Mouse (Mus musculus): ENCODE measurements around the gene Hsd17b2.

Gene Hsd17b2

DNA sequence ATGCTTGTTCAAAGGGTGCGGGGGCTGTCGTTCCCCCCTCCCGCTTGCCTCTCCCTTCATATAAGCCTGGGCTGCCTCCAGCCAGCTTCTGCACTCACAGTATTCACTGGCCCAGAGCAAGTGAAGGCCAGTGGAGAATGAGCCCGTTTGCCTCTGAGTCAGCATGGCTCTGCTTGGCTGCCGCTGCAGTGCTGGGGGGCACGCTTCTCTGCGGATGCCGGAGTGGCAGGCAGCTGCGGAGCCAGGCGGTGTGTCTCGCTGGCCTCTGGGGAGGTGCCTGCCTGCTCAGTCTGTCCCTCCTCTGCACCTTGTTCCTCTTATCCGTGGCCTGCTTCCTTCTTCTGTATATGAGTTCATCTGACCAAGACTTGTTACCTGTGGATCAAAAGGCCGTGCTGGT is at the start of gene Hsd17b2:
Gene Hsd17b2, plus strand, starts transcription at position 46 of the 400 bp plus-strand sequence.
- DNase-seq (ENCODE audit: low spot score in 2 of 2), result peak in 1 of 2 experiments; percentile 1

DNA sequence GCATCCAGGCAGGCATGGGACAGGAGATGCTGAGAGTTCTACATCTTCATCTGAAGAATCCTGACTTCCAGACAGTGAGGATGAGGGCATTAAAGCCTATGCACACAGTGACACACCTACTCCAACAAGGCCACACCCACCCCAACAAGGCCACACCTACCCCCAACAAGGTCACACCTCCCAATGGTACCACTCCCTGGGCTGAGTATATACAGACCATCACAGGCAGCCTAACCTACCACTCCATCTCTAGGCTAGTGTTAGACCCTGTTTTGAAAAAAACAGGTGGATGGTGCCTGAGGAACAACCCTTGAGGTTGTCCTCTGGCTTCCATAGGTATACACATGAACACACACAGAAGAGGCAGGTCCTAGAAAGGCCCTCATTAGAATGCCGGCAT is 49.4 kb upstream of the Hsd17b2 start:
- DNase-seq (ENCODE audit: low spot score in 2 of 2), result no peak

DNA sequence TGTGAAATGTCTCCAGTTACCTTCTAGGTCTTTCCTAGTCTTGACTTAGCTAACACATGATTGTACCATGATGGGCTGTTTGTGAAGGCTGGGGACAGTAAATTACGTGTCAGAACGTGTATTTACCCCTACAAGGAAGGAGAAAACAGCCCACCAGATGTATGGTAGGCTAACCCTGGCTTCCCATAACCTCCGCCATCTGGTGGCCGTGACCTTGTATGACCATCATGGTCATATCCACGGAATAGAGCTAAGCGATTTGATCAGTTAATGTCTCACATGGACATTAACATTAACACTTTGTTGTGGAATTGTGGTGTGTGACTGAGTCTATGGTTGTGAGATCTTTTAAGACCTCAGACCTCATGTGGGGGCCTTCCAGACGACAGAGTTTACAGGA is 42.7 kb upstream of the Hsd17b2 start:
- DNase-seq (ENCODE audit: low spot score in 2 of 2), result no peak

DNA sequence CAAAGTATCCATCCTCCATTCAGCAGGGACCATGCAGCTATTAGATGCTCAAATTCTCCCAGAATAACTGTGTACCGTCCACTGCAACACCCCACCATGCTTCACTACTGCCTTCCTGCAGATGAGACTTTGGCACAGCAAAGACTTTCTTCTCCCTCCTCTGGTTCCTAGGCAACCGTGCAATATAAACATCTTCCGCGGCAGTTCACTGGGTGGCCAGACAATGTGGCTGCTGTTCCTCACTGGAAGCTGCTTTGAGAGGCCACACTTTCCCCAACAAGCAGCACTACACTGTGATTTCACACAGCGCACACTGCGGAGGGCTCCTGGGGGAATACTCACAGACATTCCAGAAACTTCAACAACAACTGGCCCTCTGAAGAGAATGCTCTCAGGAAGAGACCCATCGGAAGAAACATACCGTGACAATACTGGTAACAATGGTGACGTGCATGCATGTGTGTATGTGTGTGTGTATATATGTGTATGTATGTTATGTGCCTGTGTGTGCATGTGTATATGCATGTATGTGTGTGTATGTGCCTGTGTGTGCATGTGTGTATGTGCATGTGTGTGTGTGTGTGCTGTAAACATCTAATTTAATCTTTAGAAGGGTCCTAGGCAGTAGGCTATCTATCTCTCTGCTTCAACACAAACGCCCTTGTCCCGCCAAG is 41.2 kb upstream of the Hsd17b2 start:
- no peak for DNase-seq (ENCODE audit: low spot score in 2 of 2)

DNA sequence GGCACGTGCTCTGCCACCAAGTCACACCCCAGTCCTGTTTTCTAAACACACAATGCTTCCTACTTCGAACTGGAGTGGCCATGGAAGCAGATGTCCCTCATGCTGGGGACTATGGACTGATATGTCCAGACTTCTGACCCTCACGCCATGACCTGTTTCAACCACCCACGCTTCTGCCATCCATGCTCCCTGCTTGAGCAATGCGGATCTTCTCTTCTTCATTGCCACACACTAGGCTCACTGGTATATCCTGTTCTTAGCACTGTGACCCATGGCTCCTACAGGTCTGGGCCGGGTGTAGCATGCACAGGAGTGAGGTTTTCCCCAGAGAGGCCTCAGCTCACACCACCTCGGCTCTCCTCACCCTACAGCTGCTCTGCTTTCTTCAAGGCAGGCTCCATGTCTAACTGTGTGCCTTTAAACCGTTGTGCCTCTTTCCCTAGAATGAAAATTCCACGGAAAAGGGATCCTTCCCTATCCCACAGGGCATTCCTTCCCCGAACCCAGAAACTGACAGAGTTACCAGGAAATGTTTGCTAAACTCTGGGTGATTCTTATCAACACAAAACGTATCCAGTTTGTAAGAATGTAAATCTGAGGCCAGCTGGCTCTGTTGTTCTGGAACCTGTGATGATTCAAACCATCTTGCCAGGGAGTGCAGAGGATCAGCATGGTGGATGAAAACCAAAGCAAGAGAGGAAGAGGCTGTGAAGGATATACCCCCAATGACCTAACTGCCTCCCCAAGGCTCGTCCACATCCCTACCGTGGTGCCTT is 34.2 kb upstream of the Hsd17b2 start:
- DNase-seq (ENCODE audit: low spot score in 2 of 2), result no peak

DNA sequence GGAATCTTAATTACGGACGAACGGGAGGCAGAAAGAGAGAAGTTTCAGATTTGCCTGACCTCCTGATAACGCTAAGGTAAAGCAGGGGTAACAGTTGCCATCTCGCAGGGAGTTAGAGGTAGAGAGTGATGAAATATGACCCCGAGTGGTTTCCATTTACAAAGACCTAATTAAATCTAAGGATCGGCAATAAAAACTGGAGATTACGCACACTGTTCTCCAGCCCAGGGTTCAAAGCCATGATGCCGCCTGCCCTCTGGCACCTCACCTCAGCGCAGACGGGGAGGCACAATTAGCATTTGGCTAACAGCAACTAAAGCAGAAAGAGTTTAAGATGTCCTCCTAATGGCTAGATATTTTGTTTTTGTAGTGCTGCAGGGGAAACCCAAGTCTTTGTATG is 31.2 kb upstream of the Hsd17b2 start:
- DNase-seq (ENCODE audit: low spot score in 2 of 2), result no peak

DNA sequence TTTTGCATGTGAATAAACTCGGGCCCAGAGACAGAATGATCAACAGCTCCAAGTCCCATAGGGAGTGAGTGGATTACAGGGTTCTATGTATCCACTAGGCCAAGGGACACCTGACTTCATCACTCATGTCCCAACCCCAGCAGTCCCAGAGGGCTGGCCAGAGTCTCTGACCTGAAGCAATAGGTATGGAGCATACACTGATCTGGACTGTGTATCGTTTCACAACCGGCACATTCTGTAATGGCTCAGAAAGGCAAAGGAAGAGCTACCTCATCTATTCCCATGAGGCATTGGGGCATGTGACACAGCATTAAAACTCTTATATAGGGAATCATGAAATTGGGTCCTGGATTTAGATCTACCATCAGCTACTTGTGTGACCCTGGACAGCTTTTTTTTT is 29.1 kb upstream of the Hsd17b2 start:
- DNase-seq (ENCODE audit: low spot score in 2 of 2), result no peak

DNA sequence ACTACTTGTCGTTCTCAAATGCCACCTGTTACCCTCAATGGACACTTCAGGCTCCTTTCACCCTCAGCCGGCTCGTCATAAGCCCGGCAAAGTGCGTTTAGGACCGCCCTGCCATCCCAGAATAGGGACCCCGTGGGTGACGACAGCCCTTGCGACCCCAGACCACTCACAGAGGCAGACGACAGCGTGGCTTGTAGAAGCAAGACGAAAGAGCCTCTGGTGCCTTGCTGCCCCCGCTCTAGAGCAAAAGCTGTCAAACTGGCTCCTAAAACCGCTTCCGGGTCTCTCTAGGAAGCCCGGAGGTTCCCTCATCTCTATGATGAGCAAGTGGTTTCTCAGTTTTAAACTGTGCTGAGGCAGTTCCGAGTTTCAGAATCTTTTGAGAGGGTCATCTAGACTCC is 28.3 kb upstream of the Hsd17b2 start, which contains the start of gene Sdr42e1:
Gene Sdr42e1, minus strand, starts transcription at position 260 of the 401 bp plus-strand sequence.
- peak; percentile 72 to 75 for DNase-seq (ENCODE audit: low spot score in 2 of 2)

DNA sequence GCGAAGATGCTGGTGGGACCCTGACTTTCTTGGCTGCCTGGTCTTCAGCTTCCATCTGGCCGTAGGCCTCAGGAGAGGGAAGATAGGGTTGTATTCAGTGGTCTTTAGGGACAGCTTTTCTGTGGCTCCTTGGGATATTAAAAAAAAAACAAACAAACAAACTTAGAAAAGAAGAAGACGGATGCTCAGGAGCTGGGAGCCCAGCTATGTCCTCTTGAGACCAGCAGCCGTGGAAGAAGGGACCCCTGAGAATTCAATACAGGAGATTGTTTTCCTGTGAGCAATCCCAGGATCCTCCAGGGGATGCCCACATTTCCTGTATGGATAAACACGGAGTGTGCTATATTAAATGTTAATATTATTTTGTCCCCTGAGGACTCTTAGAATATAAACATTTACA is 26.5 kb upstream of the Hsd17b2 start:
- DNase-seq (ENCODE audit: low spot score in 2 of 2), result no peak

DNA sequence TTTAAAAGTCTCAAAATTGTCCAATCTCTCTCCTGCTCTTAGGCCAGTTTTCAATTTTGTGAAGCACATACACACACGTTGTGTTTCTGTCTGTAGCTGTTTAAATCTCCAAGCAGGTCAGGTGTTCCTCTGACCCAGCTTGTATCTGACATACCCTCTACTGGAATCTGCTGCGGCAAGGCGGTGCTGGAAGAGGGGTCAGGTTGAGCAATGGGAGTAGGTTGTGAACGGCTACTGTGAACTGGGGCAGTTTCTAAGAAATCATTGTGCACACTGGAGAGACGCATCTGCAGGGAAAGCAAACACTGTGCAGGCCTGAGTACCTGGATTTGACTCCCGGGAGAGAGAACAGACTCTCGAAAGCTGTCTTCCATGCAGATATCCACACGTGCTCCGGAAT is 25.2 kb upstream of the Hsd17b2 start:
- no peak for DNase-seq (ENCODE audit: low spot score in 2 of 2)

DNA sequence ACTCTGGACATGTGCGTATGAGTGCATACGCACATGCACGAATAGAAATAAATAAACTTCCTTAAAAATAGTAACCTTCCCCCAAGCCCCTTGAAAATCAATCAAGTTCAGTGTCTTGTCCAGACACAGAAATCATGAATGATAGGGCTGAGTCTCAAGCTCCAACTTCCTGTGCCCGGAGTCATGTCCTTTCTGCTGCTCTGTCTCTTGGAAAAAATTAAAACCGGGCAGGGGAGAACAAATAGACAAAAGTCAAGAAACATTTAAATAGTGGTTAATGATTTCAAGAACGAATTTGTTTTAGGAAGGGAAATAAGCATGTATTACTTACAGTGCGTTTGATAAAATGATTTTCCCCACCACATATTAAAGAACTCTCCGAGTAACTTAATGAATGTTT is 24.7 kb upstream of the Hsd17b2 start:
- no peak for DNase-seq (ENCODE audit: low spot score in 2 of 2)

DNA sequence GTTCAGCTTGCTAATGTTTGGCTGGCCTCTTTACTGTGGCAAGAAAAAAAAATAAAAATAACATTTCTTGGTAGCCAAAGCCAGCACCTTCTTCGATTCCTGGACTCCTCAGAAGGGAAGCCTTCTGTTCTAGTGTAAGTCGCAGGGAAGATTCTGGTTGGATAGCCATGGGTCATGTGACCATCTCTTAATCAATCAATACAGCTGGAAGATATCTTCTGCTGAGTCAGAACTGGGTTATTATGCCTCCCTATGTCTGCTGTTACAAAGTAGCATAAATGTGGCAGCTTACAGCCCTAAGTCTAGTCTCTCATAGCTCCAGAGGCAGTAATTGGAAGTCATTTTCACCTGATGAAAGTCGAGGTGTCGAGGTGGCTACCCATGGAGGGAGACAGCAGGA is 23.1 kb upstream of the Hsd17b2 start:
- DNase-seq (ENCODE audit: low spot score in 2 of 2), result no peak

DNA sequence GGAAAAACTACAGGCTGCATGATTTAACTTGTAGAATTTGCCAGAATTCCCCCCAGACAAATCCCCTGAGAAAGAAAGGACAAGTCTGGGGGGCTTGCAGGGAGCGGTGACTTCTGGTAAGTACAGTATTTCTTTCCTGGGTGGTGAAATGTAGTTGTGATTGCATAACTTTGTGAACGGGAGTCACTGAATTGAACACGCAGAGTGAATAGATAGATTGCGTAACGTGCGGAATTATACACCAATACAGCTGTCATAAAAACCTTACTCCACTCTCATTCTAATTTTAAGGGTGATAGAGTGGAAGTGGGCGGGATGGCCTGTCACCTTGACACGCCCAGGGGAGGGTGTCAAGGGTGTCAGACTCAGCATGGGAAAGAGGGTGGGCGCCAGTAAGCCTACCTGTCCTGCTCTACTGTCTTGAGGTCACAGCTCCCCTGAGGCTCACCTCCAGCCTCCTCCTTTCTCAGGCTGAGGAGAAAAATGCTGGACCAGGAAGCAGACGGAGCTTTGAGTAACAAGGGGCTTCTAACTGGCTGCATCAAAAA is 17.7 kb upstream of the Hsd17b2 start:
- no peak for DNase-seq (ENCODE audit: low spot score in 2 of 2)

DNA sequence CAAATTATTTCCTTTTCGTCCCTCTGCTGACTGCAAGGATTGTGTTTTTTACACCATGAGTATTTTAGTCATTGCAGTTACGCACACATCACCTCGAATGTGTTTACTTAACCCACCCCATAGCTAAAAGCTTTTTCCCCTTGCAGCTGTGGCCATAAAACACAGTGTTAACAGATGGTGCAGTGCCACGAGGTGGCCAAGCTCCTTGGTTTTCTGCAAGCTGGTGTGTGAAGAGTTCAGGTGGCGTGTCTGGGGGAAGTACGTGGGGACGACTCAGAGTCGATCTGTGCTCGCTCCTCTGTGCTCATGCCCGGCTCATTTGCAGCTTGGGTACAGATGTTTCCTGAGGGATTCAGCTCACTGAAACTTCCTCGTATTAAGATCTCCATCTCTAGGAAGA is 17.2 kb upstream of the Hsd17b2 start:
- no peak for DNase-seq (ENCODE audit: low spot score in 2 of 2)

DNA sequence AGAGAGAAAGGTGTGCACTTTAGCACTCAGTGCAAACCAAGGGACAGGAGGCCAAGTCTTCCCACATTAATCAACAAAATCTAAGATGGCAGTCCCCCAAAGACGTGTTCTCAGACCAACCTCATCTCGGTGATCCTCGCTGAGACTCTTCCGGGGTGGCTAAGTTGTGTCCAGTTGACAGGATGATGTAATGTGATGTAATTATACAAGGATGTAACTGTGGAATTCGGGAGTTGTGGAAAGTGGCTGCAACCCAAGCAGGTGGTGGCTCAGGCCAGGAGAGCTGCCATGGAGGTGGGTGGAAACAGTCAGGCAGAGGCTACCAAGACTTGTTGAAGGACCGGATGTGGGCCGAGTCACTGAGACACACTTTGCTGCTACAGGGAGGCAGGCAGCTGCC is 13.8 kb upstream of the Hsd17b2 start:
- no peak for DNase-seq (ENCODE audit: low spot score in 2 of 2)

DNA sequence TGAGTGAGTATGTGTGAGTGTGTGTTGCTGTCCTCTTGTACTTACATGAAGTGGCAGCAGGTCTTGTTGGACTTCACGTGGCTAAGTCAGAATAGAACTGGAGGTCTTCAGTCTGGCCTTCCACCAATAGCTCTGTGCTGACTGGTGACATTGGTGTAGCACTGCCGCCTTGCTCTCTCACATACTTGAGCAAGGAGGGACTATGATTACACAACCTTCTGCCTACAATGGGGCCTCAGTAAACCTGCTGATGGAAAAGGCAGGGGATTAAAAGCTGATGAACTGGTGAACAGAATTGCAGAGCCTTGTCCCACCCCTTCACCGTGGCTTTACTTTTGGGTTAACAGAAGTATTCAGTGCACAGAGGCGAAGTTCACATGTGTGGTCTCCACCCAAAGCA is 9.6 kb upstream of the Hsd17b2 start:
- no peak for DNase-seq (ENCODE audit: low spot score in 2 of 2)

DNA sequence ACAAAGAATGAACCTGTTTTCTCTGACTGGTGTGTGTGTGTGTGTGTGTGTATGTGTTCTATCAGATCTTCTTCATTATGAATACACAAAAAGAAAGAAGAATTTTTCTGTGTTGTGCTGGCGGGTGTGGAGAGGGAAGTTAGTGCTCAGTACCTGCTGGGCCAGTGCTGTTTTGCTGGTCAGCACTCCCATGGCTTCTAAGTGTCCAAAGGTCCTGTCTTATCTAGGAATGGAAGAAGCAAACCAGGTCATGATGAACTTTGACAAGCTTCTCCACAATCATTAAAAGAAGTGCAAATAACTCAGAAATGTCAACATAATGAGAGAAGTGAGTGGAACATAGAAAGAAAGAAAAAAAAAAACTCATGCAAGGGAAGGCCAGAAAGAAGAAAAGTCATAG is 6.1 kb upstream of the Hsd17b2 start:
- DNase-seq (ENCODE audit: low spot score in 2 of 2), result no peak

DNA sequence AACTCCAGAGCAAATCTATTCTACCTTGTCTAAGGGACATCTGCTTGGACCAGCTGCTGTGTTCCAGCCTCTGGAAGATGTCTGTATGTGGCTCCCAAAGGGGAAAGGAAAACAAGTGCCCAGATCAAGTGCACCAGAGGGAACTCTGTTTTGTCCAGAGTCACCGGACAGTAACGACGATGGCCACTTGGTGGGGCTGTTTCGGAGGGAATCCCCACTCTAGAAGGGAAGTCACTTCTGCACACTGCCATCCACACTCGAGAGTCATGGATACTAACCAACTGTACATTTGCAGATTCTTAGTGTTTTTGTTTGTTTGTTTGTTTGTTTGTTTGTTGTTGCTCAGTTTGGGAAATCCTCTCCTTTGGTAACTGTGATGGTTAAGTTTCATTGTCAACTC is 4.5 kb upstream of the Hsd17b2 start:
- no peak for DNase-seq (ENCODE audit: low spot score in 2 of 2)

DNA sequence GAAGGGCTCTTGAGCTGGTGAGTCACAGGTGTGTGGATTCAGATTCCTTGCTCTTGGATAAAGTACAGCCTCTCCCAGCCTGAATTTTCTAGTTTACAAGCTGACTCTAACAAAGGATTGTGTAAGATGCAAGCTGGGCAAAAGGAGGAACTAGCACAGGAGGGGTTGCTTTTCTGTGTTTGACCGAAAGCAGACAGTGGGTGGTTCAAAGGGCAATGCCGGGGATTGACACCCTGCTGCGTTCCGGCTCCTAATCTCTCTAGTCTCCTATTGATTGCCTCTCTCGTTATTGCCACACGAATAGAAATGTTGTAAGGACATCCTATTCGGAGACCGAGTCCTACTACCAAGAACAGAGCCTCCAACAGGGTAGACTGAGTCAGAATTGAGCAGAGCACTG is 1.0 kb upstream of the Hsd17b2 start:
- no peak for DNase-seq (ENCODE audit: low spot score in 2 of 2)

DNA sequence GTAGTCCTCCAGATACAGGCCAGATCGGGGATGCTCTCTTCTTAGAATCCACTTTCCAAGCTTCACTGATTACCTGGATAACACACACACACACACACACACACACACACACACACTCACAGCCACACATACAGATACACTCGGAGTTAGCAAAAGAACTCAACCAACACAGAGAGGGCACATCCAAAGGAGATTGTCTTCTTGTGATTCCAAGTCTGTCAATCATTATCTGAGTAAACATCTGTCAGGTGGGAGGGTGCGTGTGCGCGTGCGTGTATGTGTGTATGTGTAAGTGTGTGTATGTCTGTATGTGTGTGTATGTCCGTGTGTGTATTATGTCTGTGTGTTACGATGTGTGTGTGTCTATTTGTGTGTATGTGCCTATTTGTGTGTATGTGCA is 458 bp upstream of the Hsd17b2 start:
- no peak for DNase-seq (ENCODE audit: low spot score in 2 of 2)

DNA sequence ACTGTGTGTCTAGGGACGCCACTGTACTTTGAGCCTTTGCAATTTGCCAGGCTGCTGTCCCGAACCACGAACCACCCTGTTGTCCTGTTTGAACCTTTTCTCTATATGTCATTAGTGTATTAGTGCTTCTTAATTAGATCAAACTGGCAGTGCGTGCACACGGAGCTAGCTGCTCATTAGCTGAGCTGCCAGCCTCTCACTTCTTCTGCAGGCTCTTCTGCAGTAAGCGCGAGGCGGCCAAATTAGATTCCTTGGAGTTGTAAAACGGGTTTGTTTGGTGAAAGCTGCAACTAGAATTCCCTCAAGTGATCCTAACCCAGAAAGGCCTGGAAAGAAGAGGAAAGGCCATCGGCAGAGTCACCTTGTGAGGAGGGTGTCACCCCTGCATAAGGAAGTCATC is 997 bp downstream of the Hsd17b2 start:
- DNase-seq (ENCODE audit: low spot score in 2 of 2), result no peak

DNA sequence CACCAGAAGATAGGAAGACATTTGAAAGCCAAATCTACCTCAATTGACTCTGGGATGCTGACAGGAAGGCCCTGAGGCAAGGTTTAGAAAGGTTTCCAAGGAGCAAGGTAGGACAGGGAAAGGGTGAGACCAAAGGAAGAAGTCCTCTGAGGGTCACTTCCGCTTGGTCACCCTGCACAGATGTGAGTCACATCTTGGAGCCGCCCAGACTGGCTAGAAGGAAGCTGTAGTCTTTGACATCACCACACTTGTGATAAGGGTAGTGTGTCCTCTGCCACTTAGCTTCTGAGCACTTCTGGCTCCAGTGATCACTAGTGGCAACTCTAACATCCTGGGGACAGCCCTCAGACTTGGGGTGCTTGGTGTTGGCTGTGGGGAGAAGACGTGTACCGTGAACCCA is 4.4 kb downstream of the Hsd17b2 start:
- DNase-seq (ENCODE audit: low spot score in 2 of 2), result no peak

DNA sequence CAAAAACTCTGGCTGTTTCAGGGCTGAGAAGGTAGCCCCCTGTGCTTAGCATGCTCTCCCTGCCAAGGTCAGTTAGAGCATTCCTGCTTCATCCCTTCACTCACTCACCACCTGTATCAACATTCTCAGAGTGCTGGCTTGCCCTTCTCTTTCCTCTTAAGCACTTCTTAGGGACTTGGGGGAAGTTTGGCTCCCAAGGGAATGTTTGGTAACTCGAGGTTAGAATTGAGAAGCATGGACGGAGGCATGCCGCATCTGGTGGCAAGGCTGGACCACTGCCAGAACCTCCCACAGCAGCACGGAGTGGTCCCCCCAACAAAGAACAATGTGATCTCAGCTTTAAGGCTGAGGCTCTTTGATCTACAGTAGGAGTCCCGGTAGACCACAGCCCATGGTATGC is 10.5 kb downstream of the Hsd17b2 start:
- DNase-seq (ENCODE audit: low spot score in 2 of 2), result no peak

Data from natural killer cell, adult 2 months (primary cell).